Mouse (Mus musculus): Measurements from ENCODE around the gene Mcat. TPM values are rescaled to one million over a fixed set of nuclear protein-coding genes. Genes with fewer than 3 reads are reported as not detected.

Gene Mcat
- polyA plus RNA-seq, 2 experiments from 2014 or later: 3.3 to 3.4 TPM

GRCm38 (mm10) chr15:83575543-83575942, 12.0 kb upstream of the Mcat start:
- no peak for ATAC-seq

GRCm38 (mm10) chr15:83574731-83575351, 11.3 kb upstream of the Mcat start:
- ATAC-seq: no peak

- ATAC-seq: no peak
Observed at GRCm38 (mm10) chr15:83573606-83574005, 10.0 kb upstream of the Mcat start.

GRCm38 (mm10) chr15:83572132-83572531, 8.5 kb upstream of the Mcat start:
- no peak for ATAC-seq

GRCm38 (mm10) chr15:83571636-83572035, 8.0 kb upstream of the Mcat start:
- ATAC-seq: no peak

- no peak for ATAC-seq
Observed at GRCm38 (mm10) chr15:83570641-83571040, 7.1 kb upstream of the Mcat start.

GRCm38 (mm10) chr15:83569682-83570081, 6.1 kb upstream of the Mcat start:
- ATAC-seq: no peak

GRCm38 (mm10) chr15:83568544-83568943, 5.0 kb upstream of the Mcat start:
- no peak for ATAC-seq

- ATAC-seq: no peak
Observed at GRCm38 (mm10) chr15:83567728-83568127, 4.1 kb upstream of the Mcat start.

GRCm38 (mm10) chr15:83566006-83566405, 2.4 kb upstream of the Mcat start:
- no peak for ATAC-seq

- no peak for ATAC-seq
Observed at GRCm38 (mm10) chr15:83565434-83565833, 1.8 kb upstream of the Mcat start.

- ATAC-seq: peak; percentile 30
Observed at GRCm38 (mm10) chr15:83563857-83564651, 467 bp upstream of the Mcat start.

GRCm38 (mm10) chr15:83562626-83563270, 839 bp downstream of the Mcat start:
- ATAC-seq: peak; percentile 90

GRCm38 (mm10) chr15:83560941-83561477, 2.6 kb downstream of the Mcat start:
- no peak for ATAC-seq

- ATAC-seq: peak; percentile 87
Observed at GRCm38 (mm10) chr15:83555161-83555974, 8.2 kb downstream of the Mcat start.

- ATAC-seq: peak; percentile 22
Observed at GRCm38 (mm10) chr15:83553831-83554230, 9.8 kb downstream of the Mcat start.

- ATAC-seq: no peak
Observed at GRCm38 (mm10) chr15:83550137-83550536, 13.4 kb downstream of the Mcat start.

- no peak for ATAC-seq
Observed at GRCm38 (mm10) chr15:83547144-83547543, 16.4 kb downstream of the Mcat start.

- ATAC-seq: no peak
Observed at GRCm38 (mm10) chr15:83546029-83546428, 17.6 kb downstream of the Mcat start.

- ATAC-seq: no peak
Observed at GRCm38 (mm10) chr15:83541647-83542287, 21.8 kb downstream of the Mcat start.

- no peak for ATAC-seq
Observed at GRCm38 (mm10) chr15:83539905-83540304, 23.7 kb downstream of the Mcat start.

- ATAC-seq: no peak
Observed at GRCm38 (mm10) chr15:83538855-83539254, 24.7 kb downstream of the Mcat start.

All from activated CD4-positive, CD25-positive, alpha-beta regulatory T cell, adult 4 months (primary cell).